11 mouse cellular contexts compared by ENCODE assay signal in genomic region chr15:56244004-56244735, GRCm38 (mm10).
DNase-seq lines count a peak whose midpoint lies in the region; ATAC-seq lines count a peak whose summit lies in the region.
"Had no signal": no experiment of that assay in that cellular context is flagged by ENCODE, and none has a peak within 500 bp of the region (broad histone marks: within the 10 kb centered on the region; RNA-seq: fewer than 3 reads in every experiment).

No protein-coding gene starts in this region.

- no peaks in the 10 kb centered on the region for H3K9me3 ChIP-seq in stomach, embryonic 14.5 days (ENCODE audit: control insufficient read depth, low read depth, low read length)
- H3K9me3 ChIP-seq: liver, embryonic 15.5 days had no signal

- H3K4me2 ChIP-seq in stomach, embryonic 14.5 days (replicated peaks; ENCODE audit: low read depth, low read length) = no peak overlapping the region
- H3K4me2 ChIP-seq: liver, embryonic 15.5 days had no signal

- H3K9ac ChIP-seq in stomach, embryonic 14.5 days (replicated peaks; ENCODE audit: low read depth, low read length) = no peak overlapping the region
- H3K9ac ChIP-seq: liver, embryonic 15.5 days had no signal

- H3K4me3 ChIP-seq in stomach, embryonic 14.5 days (ENCODE audit: low read depth, low read length) = no peak overlapping the region
- H3K4me3 ChIP-seq: liver, embryonic 15.5 days had no signal

- no peaks in the 10 kb centered on the region for H3K4me1 ChIP-seq in stomach, embryonic 14.5 days (ENCODE audit: control insufficient read depth, insufficient read depth, low read length)
- H3K4me1 ChIP-seq: liver, embryonic 15.5 days had no signal

- H3K27ac ChIP-seq in stomach, embryonic 14.5 days (ENCODE audit: low read length) = no peak overlapping the region; the same call in 1 of the 2 replicates
- H3K27ac ChIP-seq: liver, embryonic 15.5 days had no signal

- 18% methylated on average over 8 of the region's 9 CpGs for WGBS in stomach, embryonic 14.5 days

- peak; percentile 58; the same call in 1 of the 2 replicates for ATAC-seq in stomach, embryonic 14.5 days (ENCODE audit: insufficient number of reproducible peaks, insufficient read depth, low FRiP score, low read depth)
- ATAC-seq: forebrain, embryonic 16.5 days had no signal

- no peaks in the 10 kb centered on the region for H3K27me3 ChIP-seq in stomach, embryonic 14.5 days (ENCODE audit: control insufficient read depth, insufficient read depth, low read length)
- H3K27me3 ChIP-seq: liver, embryonic 15.5 days had no signal

- H3K36me3 ChIP-seq in stomach, embryonic 14.5 days (ENCODE audit: control insufficient read depth, insufficient read depth, low read length) = no peaks in the 10 kb centered on the region
- H3K36me3 ChIP-seq: liver, embryonic 15.5 days had no signal

- peak; percentile 1 for DNase-seq in kidney, adult 11 months
- DNase-seq in kidney, adult 18-20 months = no peak
- peak; percentile 5 for DNase-seq in heart, postnatal 4 days
- peak; percentile 39 to 56 for DNase-seq in kidney, postnatal 4 days
- DNase-seq in retina, postnatal 1 day = no peak
- no peak for DNase-seq in testis, postnatal 10 days (ENCODE audit: low spot score)
- no peak for DNase-seq in adrenal gland, adult 8-10 months
- DNase-seq: layer of hippocampus, postnatal 36 days had no signal

Comparison
In these comparisons a context has a peak if more than half of its experiments do, and no peak if none do; other contexts are left out.
1. DNase-seq: peak in kidney, adult 11 months (single experiment), heart, postnatal 4 days (single experiment) and kidney, postnatal 4 days (2 of 2); none in kidney, adult 18-20 months (single experiment), retina, postnatal 1 day (single experiment), testis, postnatal 10 days (single experiment) and adrenal gland, adult 8-10 months (single experiment).